Mouse (Mus musculus) intestine, postnatal 0 days (tissue): ENCODE results near the gene Cacnb4. TPM values are rescaled to one million over a fixed set of nuclear protein-coding genes. Genes with fewer than 3 reads are reported as not detected.

Experiments used
- ATAC-seq: fragments of 200-750 bp; cut with Nextera tagmentation; 2 replicates; pipeline ENCODE4 v1.8.0; 2017; ENCODE audit warnings: mild to moderate bottlenecking, moderate TSS enrichment, moderate library complexity
- H3K27ac ChIP-seq: fragments of 300-500 bp; sonication (generic); 2 replicates; pipeline ENCODE4 v1.5.1; 2014; ENCODE audit warnings: mild to moderate bottlenecking, low read depth, low read length, moderate library complexity
- H3K27me3 ChIP-seq: fragments of 300-500 bp; sonication (generic); replicated peaks from 2 replicates; pipeline ENCODE4 v1.6.1; 2014; ENCODE audit warnings: low read length, mixed read lengths; ENCODE audit not compliant: control insufficient read depth, insufficient read depth
- H3K36me3 ChIP-seq: fragments of 300-500 bp; sonication (generic); 2 replicates; pipeline ENCODE4 v1.6.1; 2014; ENCODE audit warnings: mild to moderate bottlenecking, moderate library complexity; ENCODE audit not compliant: control insufficient read depth, insufficient read depth
- H3K4me1 ChIP-seq: fragments of 300-500 bp; sonication (generic); replicated peaks from 2 replicates; pipeline ENCODE4 v1.6.1; 2014; ENCODE audit warnings: antibody characterized with exemption, low read length, mixed read lengths; ENCODE audit not compliant: control insufficient read depth, insufficient read depth
- H3K4me2 ChIP-seq: fragments of 300-500 bp; sonication (generic); replicated peaks from 2 replicates; pipeline ENCODE4 v1.6.1; 2014; ENCODE audit warnings: low read depth, mild to moderate bottlenecking, moderate library complexity
- H3K4me3 ChIP-seq: fragments of 300-500 bp; sonication (generic); 2 replicates; pipeline ENCODE4 v1.5.1; 2014; ENCODE audit warnings: low read depth, low read length
- H3K9ac ChIP-seq: fragments of 300-500 bp; sonication (generic); 2 replicates; pipeline ENCODE4 v1.6.1; 2014; ENCODE audit warnings: mild to moderate bottlenecking, low read depth, low read length
- H3K9me3 ChIP-seq: fragments of 300-500 bp; sonication (generic); 2 replicates; pipeline ENCODE4 v1.6.1; 2016; ENCODE audit warnings: mixed run types; ENCODE audit not compliant: control insufficient read depth
- CTCF ChIP-seq: sonication (generic); IDR thresholded peaks from 2 replicates; pipeline ENCODE4 v1.5.1; 2016; ENCODE audit warnings: low read depth, mild to moderate bottlenecking, control low read depth, antibody characterized with exemption, moderate library complexity
- WGBS: fragments of 180-500 bp; shearing (Covaris S2); extraction: QIAGEN DNeasy Blood & Tissue Kit; methylation state at CpG from one replicate; pipeline ENCODE4 v1.1.7; 2014; 5-methylcytosine and 5-hydroxymethylcytosine counted together
- polyA plus RNA-seq: library from polyadenylated mRNA; unstranded; fragments of >200 nt; fragmentation: Nextera tagmentation; extraction: Ambion mirVana; gene quantifications from 2 replicates; pipeline ENCODE4 v1.2.1, GENCODE M21; 2015

Gene Cacnb4
- polyA plus RNA-seq, 1 experiment from 2014 or later, result 0.51 TPM

- ATAC-seq, result no peak
- no peak overlapping the region for H3K4me3 ChIP-seq
- H3K9me3 ChIP-seq, result no peaks in the 10 kb centered on the region
- H3K27ac ChIP-seq, result no peak overlapping the region
- H3K4me1 ChIP-seq, result no peaks in the 10 kb centered on the region
- H3K9ac ChIP-seq, result no peak overlapping the region
- H3K27me3 ChIP-seq, result no peaks in the 10 kb centered on the region
- no peak overlapping the region for H3K4me2 ChIP-seq
- 43% methylated on average over 5 of the region's 5 CpGs for WGBS
- H3K36me3 ChIP-seq, result no peaks in the 10 kb centered on the region
- no peak for TF ChIP-seq CTCF
Observed at GRCm38 (mm10) chr2:52580697-52581096, 95.9 kb downstream of the Cacnb4 start.

GRCm38 (mm10) chr2:52578846-52579245 is 97.8 kb downstream of the Cacnb4 start:
- Histone ChIP-seq H3K4me3 (no peak overlapping the region), H3K4me2 (no peak overlapping the region), H3K27ac (no peak overlapping the region), H3K9ac (no peak overlapping the region), H3K9me3 (no peaks in the 10 kb centered on the region), H3K4me1 (0 out of 2 replicates have a peak, but pooled peaks cover 4% of the 10 kb centered on the region), H3K36me3 (no peaks in the 10 kb centered on the region), H3K27me3 (no peaks in the 10 kb centered on the region)
- TF ChIP-seq CTCF, result no peak
- no peak for ATAC-seq
- 44% methylated on average over 3 of the region's 3 CpGs for WGBS

GRCm38 (mm10) chr2:52577700-52578099 is 98.9 kb downstream of the Cacnb4 start:
- no peak overlapping the region for H3K9ac ChIP-seq
- 88% methylated on average over 4 of the region's 4 CpGs for WGBS
- H3K27ac ChIP-seq, result no peak overlapping the region
- H3K36me3 ChIP-seq, result no peaks in the 10 kb centered on the region
- H3K4me2 ChIP-seq, result no peak overlapping the region
- H3K4me3 ChIP-seq, result no peak overlapping the region
- no peak for TF ChIP-seq CTCF
- no peaks in the 10 kb centered on the region for H3K9me3 ChIP-seq
- no peak for ATAC-seq
- H3K27me3 ChIP-seq, result no peaks in the 10 kb centered on the region
- 0 out of 2 replicates have a peak, but pooled peaks cover 4% of the 10 kb centered on the region for H3K4me1 ChIP-seq

- Histone ChIP-seq H3K4me2 (no peak overlapping the region), H3K4me3 (no peak overlapping the region), H3K27ac (no peak overlapping the region), H3K9me3 (no peaks in the 10 kb centered on the region), H3K9ac (no peak overlapping the region), H3K27me3 (no peaks in the 10 kb centered on the region), H3K4me1 (0 out of 2 replicates have a peak, but pooled peaks cover 4% of the 10 kb centered on the region), H3K36me3 (no peaks in the 10 kb centered on the region)
- 91% methylated on average over 2 of the region's 2 CpGs for WGBS
- no peak for TF ChIP-seq CTCF
- ATAC-seq, result no peak
Observed at GRCm38 (mm10) chr2:52576546-52576945, 100.1 kb downstream of the Cacnb4 start.

GRCm38 (mm10) chr2:52575637-52576175 is 100.9 kb downstream of the Cacnb4 start:
- no peaks in the 10 kb centered on the region for H3K36me3 ChIP-seq
- H3K27me3 ChIP-seq, result no peaks in the 10 kb centered on the region
- H3K9ac ChIP-seq, result no peak overlapping the region
- no peak for TF ChIP-seq CTCF
- no peak for ATAC-seq
- H3K9me3 ChIP-seq, result no peaks in the 10 kb centered on the region
- peak overlapping the region; percentile 30 for H3K4me2 ChIP-seq
- no peak overlapping the region for H3K4me3 ChIP-seq
- H3K4me1 ChIP-seq, result 0 out of 2 replicates have a peak, but pooled peaks cover 4% of the 10 kb centered on the region
- no peak overlapping the region for H3K27ac ChIP-seq
- 43% methylated on average over 10 of the region's 10 CpGs for WGBS

- H3K4me1 ChIP-seq, result 0 out of 2 replicates have a peak, but pooled peaks cover 4% of the 10 kb centered on the region
- H3K9me3 ChIP-seq, result no peaks in the 10 kb centered on the region
- H3K4me2 ChIP-seq, result no peak overlapping the region
- peak; percentile 38; the same call in 1 of the 2 replicates for ATAC-seq
- no peaks in the 10 kb centered on the region for H3K36me3 ChIP-seq
- TF ChIP-seq CTCF, result peak; percentile 50
- WGBS, result 69% methylated on average over 3 of the region's 3 CpGs
- H3K9ac ChIP-seq, result no peak overlapping the region
- H3K27ac ChIP-seq, result no peak overlapping the region
- H3K27me3 ChIP-seq, result no peaks in the 10 kb centered on the region
- H3K4me3 ChIP-seq, result no peak overlapping the region
Observed at GRCm38 (mm10) chr2:52574929-52575328, 101.7 kb downstream of the Cacnb4 start.

GRCm38 (mm10) chr2:52572221-52572620 is 104.4 kb downstream of the Cacnb4 start:
- H3K4me2 ChIP-seq, result no peak overlapping the region
- no peak overlapping the region for H3K27ac ChIP-seq
- H3K4me3 ChIP-seq, result no peak overlapping the region
- H3K27me3 ChIP-seq, result no peaks in the 10 kb centered on the region
- TF ChIP-seq CTCF, result no peak
- no peak for ATAC-seq
- H3K36me3 ChIP-seq, result no peaks in the 10 kb centered on the region
- WGBS, result 91% methylated on average over 6 of the region's 6 CpGs
- H3K9ac ChIP-seq, result no peak overlapping the region
- H3K4me1 ChIP-seq, result 0 out of 2 replicates have a peak, but pooled peaks cover 4% of the 10 kb centered on the region
- H3K9me3 ChIP-seq, result no peaks in the 10 kb centered on the region
